Mouse (Mus musculus) cerebral cortex, adult 2 months (tissue): Measurements from ENCODE around the gene Pdzrn3.

ENCODE experiments used
- WGBS: fragments of 180-500 bp; shearing (Covaris S2); methylation state at CpG from one replicate; pipeline ENCODE4 v1.1.7; 2018; 5-methylcytosine and 5-hydroxymethylcytosine counted together

Pdzrn3 gene

DNA sequence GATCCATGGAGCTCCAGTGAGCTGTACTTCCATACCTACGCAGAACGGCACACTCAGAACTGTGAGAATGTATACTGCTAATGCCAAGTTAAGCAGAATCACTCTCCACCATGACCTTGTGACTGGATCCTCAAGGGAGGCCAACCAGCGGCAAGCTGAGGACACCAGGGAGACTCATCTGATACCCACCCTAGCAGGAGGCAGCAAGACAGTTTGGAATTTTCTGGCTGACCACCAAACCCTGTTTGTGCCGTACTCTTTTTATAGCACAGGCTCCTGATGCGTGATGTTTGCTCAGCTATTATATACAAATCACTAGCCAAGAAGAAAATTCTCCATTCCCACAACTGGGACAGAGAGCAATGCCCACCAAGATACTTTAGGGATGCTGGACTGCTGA, 50.0 kb downstream of the Pdzrn3 start:
- 59% methylated on average over 5 of the region's 5 CpGs for WGBS

DNA sequence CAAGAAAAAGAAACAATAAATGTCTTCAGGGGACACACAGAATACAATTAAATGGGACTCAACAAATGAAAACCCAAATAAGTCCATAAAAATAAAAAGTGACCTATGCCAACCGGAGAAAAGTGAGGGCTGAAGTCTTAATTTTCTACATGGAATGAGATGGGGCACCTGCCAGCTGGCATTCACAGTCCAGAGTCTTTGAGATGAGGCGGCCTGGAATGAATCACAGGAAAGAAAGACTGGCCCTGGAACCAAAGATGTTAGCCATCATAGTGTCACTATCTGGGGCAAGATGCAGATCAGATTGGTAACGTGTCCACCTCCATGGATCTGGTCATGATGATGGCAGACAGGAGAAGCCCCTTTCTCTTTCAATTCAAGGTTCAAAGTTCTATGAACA, 50.5 kb downstream of the Pdzrn3 start:
- WGBS: 68% methylated on average over 3 of the region's 3 CpGs

DNA sequence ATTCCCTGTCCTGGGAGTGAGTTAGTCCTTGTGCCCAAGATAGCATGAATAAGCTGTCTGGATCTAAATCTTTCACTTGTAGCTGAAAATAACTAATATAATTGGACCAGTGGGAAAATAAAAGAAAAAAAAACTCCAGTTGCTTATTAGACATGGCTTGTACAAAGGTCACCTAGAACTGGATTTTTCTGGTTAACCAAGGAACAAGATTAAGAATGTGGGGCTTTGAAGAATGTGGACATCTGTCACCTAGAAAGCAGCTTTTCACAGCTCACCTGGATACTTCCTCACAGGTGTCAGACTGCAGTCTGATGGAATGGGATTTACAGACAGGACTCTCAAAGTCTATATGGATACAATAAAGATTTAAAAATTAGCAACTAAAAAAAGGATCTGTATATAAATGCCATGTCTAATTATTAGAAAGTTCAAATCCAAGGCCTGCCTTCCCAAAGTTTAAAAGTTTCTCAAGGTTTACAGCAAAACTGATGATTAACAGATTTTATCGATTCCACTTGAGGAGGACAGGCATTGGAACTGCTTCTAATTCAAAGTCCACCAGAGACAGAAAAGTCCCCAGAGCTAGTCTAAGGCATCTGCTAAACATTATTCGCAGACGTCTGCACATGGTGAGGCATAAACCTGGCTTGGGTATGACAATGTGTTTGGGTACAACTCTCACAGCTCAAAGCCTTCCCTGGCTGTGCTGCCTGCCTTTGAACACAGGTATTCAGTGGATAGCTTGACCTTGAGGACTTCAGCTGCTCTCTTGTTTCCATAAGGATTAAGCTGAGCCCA, 51.7 kb downstream of the Pdzrn3 start:
- 72% methylated on average over 3 of the region's 3 CpGs for WGBS

DNA sequence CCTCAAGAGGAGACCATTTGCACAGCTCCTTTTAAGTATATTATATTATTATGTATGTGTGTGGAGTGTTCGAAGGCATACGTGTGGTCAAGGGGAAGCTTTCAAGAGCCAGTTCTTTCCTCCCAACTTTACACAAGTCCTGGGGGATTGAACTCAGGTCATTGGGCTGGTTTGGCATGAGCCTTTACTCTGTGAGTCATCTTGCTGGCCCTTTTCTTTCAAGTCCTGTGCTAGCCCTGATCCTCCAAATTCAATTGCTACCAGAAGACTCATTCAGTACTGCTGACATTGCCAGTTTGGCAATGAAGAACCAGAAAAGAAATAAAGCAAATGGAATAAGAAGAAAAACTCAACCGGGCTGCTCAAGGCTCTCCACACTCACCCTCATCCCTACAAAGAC, 55.1 kb downstream of the Pdzrn3 start:
- WGBS: 79% methylated on average over 3 of the region's 3 CpGs

DNA sequence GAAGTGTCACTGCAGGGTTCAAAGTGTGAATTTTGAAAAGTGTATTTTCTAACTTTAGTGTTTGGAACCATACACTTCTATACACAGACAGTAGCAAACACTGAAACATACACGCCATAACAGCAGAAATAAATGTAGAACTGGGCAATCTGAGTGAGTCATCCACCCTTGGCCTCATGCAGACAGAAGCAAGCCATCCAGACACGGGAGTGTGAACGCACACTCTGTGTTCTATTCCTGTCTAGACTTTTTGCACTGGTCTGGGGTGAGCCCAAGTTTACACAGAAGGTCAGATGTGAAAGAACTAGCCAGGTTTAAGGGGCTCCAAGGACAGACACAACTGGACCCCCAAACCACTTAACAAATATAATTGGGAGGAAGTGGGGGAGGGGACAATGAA, 57.3 kb downstream of the Pdzrn3 start:
- 62% methylated on average over 3 of the region's 3 CpGs for WGBS

DNA sequence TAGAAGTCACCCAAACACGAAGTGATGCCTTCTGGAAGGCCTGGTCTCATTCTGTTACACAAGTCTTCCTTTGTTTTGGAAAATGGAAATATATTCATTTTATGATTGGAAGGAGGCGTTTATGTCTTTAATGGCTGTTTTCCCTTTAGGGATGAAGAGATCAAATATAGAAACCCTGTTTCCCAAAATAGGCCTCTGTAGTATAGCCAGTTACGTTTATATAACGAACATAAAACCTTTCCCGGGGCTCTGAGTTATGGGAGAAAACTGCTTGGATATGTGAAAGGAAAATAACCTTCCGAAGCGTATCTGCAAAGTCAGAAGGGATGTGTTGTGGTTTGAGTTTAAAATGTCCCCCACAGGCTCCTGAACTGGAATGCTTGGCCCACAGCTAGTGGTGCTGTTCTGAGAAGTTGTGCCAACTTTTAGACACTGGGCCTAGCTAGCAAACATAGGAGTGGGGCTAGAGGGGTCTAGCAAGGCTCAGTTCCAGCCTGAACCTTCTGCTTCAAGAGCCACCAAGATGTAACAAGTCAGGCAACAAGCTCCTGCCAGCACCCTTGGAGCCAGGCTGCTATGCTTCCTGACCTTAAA, 58.2 kb downstream of the Pdzrn3 start:
- 43% methylated on average over 7 of the region's 7 CpGs for WGBS

DNA sequence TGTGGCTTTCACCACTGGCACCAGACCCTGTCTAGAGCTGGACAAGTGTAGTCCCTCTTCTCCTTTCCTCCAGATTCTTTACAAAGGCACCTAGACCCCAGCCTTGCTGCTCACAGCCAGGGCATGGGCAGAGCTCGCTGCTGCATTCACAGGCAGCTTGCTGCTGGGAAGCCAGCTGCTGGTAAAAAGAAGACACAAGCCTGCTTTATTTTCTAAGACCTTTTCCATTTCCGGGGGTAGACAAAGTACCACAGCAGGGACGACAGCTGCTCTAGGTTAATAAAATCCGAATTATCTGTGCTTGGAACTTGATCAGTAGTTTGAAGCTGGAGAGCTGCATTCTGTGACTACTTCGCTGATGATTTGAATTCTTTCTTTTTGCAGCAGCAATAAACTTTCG, 59.2 kb downstream of the Pdzrn3 start:
- WGBS: 28% methylated on average over 6 of the region's 6 CpGs

DNA sequence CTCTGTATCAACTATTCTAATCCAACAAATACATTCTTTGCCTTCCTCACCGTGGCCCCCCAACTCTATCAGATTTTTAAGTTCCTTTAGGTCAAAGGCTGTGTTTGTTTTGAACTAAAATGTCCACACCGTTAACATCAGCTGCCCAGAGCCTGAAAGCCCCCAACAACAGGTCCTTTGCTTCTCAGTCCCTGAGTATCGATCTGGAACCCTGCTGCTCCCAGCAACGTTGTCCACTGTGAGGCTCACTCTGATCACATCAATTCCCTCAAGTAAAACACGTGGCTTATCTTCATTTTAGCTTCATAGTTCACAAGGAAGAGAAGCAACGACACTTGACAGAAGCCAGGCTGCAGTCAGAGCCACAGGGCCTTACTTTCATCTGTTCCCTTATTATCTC, 66.3 kb downstream of the Pdzrn3 start:
- WGBS: 60% methylated on average over 6 of the region's 6 CpGs

DNA sequence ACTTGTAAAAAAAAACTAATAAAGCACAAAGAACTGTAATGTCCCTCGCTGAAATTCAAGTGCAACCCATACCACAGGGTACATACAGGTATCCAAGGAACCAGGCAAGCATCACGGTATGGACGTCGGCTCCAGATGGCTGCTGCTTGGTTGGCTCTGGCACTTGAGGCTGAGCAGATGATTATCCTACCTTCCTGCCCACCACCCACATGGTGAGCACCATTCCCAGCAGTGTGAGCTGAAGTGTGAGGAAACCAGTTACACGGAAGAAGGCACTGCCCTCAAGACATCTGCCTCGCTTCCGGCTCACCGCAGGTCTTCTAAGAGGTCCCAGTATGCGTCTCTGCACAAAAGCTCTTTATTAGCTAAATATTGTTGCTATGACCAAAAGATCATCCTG, 67.2 kb downstream of the Pdzrn3 start:
- 68% methylated on average over 9 of the region's 9 CpGs for WGBS

DNA sequence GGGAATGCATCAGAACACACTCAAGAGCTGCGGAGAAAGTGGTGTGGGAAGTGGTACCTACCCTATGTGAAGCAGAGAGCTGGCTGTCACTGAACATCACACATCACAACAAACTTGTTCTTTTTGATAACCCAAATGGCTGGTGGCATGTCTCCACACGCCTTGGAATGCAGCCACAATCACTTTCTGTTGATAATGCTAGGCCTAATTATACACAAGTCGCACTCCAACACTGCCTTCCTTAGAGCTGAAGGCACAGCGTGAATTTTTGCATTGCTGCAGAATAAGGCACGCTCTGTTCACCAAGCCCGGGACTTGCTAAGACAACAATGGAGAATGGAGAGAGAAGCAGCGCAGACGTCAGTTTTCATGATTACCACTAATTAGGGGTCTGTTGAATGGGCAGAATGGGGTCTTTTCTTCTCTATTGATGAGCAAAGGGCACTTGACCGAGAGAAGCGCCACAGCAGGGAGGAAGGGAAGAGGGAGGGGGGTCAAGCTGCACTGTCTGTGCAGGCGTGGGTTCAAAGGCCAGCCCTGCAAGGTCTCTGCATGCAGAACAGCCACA, 69.6 kb downstream of the Pdzrn3 start:
- WGBS: 37% methylated on average over 11 of the region's 11 CpGs

DNA sequence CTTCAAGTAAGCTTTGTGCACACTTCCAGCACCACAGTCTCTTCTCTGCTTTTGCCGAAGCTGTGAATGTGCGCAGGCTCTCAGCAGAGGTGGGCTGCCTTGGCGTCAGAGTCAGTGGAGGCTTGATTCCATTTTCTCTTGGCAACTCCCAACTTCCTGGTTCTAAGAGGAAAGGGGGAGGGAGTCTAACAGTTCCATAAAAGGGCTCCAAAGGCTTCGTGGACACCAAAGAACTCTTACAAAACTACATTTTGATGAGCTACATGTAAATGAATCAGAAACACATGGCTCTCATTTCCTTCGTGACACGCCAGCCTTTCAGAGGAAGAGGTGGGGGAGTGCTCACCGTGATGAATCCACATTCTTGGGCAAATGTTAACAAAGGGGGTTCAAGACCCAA, 70.9 kb downstream of the Pdzrn3 start:
- WGBS: 40% methylated on average over 7 of the region's 7 CpGs

DNA sequence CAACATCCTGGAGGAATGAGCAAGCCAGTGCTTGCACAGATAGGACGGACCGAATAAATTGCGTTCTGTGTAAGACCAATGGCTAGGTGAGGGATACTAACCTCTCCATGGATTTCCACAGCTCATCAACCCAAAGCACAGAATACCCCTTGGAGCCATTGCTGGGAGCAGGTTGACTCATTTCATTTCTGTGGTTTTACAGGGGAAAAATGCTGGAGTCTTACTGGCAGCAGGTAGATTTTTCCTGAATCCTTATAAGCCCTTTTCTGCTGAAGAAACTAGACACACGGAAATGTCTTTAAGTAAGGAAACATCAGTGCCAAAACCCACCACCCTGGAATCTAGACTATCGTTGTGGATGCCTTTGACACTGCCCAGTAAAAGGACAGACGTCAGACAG, 72.2 kb downstream of the Pdzrn3 start:
- whole genome bisulfite sequencing: 94% methylated on average over 6 of the region's 6 CpGs

DNA sequence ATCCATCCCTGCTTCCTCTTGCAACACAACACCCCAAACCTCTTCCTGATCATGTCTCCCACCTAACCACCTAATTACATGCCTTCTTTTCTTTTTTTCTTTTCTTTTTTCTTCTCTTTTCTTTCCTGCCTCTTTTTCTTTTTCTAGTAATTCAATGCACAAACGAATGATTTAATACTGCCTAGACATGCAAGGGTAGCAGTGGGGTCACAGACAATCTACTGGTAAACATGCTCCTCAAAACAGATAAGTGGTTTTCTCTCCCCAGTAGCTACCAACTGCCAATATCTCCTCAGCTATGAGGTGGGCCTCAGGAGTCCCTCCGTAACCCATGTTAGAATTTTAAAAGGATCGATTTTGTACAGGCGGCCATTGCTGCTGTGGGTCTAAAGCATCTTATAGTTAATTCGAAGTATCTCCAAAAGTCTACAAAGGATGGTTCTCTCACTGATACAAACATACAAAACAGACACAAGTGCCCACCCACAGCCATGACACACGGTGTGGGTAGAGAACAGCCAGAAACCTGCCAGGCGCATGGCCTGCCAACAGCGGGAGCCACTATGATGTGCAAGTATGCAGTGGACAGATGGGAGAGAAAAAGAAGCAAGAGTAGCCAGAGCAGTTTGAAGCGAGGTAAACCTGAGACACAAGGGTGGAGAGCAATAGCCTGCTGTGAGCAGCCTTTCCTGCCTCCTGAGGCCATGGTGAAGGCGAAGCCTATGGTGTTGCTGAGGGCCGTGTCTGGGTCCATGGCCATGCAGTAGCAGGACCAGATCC, 73.5 kb downstream of the Pdzrn3 start:
- 73% methylated on average over 11 of the region's 11 CpGs for WGBS

DNA sequence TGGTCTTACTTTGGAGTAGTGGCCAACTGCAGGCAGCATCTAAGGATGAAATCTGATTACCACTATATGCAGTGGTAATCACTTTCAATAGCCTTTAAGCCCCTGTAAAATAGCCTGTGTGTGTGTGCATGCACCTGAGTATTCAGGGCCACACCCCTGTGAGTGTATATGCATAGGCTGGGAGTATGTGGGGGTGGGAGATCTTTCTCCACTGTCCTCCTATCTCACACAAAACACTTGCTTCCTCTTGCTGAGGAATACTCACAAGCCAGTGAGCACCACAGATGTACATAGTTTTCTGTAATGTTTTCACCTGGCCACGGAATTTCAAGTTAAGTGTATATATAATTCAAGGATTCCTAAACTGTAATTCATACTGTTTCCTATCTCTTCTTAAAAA, 74.2 kb downstream of the Pdzrn3 start:
- 74% methylated on average over 1 of the region's 1 CpGs for WGBS

DNA sequence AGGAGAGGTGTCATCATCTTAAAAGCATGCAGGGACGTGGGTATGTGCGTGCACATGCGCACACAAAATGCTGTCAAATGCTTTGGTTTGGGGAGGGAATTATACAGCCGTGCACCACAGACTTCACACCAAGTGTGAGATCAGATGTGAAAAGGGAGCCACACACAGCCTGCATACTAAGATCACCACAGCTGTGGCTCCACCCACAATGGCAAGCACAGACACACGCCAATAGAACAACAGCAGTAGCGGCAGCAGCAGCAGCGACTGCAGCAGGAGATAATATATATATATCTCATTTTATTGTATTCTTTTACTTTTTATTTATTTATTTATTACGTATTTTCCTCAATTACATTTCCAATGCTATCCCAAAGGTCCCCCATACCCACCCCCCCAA, 76.5 kb downstream of the Pdzrn3 start:
- WGBS: 85% methylated on average over 8 of the region's 8 CpGs

DNA sequence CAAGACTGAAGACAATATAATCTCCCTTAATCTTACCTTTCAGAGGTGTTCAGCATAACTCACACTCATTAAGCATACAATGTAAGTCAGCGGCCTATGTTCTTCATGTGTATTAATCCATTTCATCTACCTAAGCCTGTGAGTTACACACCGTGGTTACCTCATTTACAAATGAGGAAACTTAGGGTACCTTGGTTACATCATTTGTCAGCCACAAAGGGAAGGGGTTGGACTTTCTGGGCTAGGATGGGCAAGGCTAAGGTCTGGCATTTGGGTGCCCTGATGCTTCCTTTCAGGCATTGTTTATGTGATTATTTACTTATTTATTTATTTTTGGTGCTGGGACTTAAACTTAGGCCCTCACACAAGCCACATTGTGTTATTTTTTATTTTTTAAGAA, 78.3 kb downstream of the Pdzrn3 start:
- 86% methylated on average over 2 of the region's 2 CpGs for WGBS

DNA sequence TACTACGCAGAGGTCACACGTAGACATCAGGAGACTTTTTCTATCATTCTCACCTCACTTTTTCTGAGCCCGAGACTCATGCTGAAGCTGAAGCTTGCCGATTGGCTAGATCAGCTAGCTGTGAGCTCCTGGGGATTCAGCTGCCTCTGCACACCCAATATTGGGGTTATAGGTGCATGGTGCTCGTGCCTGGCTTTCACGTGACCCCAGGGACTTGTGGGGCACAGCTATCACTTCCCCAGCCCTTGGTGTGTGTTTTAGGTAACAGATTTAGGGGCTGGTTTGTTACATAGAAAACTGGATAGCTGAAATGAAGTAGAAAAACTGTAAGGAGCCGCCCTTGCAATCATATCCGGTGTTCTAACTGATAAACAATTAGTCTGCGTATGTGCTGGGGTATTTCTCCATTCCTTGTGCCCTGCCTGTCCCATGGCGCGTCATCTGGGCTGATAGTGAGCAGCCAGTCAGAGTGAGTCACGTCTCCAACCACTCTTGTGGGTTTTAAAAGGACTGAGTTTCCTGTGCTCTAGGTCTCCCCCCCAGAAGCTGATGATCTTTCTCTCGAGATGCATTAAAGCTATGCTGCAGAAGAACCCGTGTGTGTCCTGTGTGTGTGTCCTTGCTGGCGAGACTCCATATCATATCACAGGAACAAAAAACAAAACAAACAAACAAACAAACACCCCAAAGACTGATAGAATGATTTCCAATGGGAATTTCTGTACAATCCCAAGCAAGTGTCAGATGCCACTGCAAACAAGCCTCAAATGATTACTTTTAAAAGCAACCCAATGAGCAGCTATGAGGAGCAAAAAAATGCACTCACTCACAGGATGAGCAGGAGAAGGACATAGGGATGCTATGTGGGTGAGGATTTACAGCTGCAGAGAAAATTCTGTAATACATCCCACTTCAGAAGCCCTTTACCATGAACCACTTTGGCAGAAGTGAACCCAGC, 79.9 kb downstream of the Pdzrn3 start:
- 87% methylated on average over 15 of the region's 15 CpGs for WGBS

DNA sequence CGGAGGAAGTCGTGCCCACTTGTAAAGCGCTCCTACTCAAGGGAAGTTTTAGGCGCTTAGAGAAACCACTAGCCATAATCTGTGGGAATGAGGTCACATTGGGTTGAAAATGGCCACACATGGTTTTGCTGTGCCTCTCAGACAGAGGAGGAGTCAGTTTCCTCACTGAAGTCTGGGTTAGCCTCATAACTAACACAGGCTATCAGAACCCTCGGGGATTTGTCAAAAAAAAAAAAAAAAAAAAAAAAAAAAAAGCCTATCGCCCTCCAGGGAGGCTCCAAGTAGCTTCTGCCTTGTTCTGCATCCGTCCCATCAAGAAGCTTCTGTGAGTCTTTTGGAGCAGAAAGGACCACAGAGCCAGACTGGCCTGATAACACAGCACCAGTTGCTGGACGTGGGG, 80.7 kb downstream of the Pdzrn3 start:
- WGBS: 80% methylated on average over 8 of the region's 8 CpGs

DNA sequence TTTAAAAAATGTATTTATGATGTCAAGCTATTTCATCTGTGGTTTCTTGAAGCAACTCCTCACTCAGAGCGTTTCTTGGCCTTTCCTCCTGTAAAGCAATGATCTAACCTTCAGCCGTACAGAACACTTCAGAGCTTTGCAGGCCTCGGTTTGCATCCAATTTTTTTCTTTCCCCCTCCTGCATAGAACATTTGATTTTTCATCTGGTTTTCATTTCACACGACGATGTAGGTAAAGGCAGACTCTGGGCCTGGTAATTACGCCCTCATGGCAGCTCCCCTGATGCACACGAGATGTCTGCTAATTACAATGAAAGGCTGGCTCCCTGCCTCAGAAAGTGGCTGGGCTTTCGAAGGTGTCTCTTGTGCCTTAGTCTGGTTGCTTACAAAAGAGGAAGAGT, 81.4 kb downstream of the Pdzrn3 start:
- WGBS: 73% methylated on average over 8 of the region's 8 CpGs

DNA sequence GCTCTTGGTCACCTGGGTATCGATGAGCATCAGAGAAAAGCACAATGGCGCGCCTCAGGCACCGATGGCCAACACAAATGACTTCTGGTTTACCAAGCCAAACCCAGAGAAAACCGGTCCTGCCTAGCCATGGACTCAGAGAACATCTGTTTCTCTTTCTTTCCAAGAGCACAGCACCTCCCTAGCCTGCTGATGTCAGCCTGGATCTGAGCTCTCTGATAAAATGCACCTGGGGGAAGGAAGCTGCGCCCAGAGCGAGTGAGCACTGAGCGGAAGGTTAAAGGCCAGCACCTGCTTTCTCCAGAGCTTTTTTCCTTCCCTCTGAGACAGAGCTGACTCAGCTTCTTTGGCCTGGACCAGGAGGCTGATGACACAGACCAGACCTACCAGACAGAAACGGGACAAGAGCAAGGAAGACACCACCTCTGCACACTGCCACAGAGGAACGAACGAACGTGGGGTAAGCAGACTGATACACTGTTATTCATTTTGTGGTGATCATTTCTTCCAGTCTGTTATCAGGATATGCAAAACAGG, 84.6 kb downstream of the Pdzrn3 start:
- 77% methylated on average over 12 of the region's 12 CpGs for WGBS

DNA sequence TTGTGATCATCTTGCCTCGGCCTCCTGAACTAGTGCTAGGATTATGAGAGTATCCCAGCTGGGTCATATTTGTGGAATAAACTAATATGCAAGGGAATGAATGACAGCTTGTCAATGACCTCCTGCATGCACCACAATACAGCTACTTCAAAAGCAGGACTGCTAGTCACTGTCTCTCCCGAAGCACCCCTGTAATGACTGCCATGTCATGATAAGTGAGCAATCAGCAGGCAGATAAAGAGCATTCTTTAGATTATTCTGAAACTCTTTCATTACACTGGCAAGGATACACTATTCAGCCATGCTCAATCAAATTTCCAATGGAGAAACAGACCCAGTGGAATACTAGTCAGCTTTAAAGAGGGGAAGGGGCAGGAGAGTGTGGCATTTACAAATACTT, 85.8 kb downstream of the Pdzrn3 start:
- 69% methylated on average over 2 of the region's 2 CpGs for WGBS
